Mouse (Mus musculus): Measurements from ENCODE around the gene Gpn3. TPM values are rescaled to one million over a fixed set of nuclear protein-coding genes. Genes with fewer than 3 reads are reported as not detected.

Gpn3 gene
- polyA plus RNA-seq (2015; fragmentation: Illumina TruSeq; extraction: RNeasy Lipid Tissue Mini Kit (QIAGEN cat#74804); ENCODE audit: low read depth, low replicate concordance): 26.3 TPM

GRCm38 (mm10) chr5:122371591-122372191 lies at the start of gene Gpn3:
Gpn3 (plus strand) TSS chr5:122371876.

GRCm38 (mm10) chr5:122353807-122354491 lies 17.7 kb upstream of the Gpn3 start, which contains the start of the genes Rad9b and Vps29:
Rad9b (minus strand) TSS chr5:122354233.
Vps29 (plus strand) TSS chr5:122354369.

DNA sequence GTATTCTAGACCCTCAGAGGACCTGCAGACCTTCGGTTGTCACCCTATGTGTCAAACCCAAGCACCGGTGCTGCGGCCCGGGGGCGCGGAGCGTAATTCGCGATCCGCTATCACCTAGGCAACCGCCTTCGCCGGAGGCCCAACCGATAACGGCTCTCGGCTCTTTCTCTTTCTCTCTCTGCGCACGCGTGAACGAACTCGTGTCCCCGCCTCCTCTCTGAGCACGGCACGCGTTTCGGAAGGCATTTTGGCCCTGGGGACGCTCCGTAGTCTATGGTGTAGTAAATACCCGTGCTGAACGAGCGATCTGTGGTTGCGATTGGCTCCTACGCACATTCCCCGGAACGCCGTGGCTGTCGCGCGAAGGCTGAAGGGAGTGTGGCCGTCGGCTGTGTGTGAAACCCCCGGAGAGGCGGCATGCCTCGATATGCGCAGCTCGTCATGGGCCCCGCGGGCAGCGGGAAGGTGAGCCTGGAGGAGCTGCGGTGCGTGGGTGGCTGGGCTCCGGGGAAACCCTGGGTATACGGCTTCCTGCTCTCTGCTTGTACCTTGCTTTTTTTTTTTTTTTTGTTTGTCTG lies 605 bp downstream of the Gpn3 start, which contains the start of gene Fam216a:
Fam216a (minus strand) TSS at position 173 of the 578 bp plus-strand sequence.

GRCm38 (mm10) chr5:122391786-122392180 lies 20.1 kb downstream of the Gpn3 start, which contains the start of gene Arpc3:
Arpc3 (plus strand) TSS chr5:122391878.

GRCm38 (mm10) chr5:122421271-122422068 lies 49.8 kb downstream of the Gpn3 start, which contains the start of gene Anapc7:
Anapc7 (plus strand) TSS chr5:122421693.

Other genes with a start within 250 kb of the Gpn3 start
- gene Ccdc63, start 231.1 kb upstream of the Gpn3 start, polyA plus RNA-seq (2015; fragmentation: Illumina TruSeq; extraction: RNeasy Lipid Tissue Mini Kit (QIAGEN cat#74804); ENCODE audit: low read depth, low replicate concordance): 1.8 TPM
- gene Ppp1cc, start 213.6 kb upstream of the Gpn3 start, polyA plus RNA-seq (2015; fragmentation: Illumina TruSeq; extraction: RNeasy Lipid Tissue Mini Kit (QIAGEN cat#74804); ENCODE audit: low read depth, low replicate concordance): 233 TPM
- 2.3 TPM for gene Hvcn1, start 165.1 kb upstream of the Gpn3 start, polyA plus RNA-seq (2015; fragmentation: Illumina TruSeq; extraction: RNeasy Lipid Tissue Mini Kit (QIAGEN cat#74804); ENCODE audit: low read depth, low replicate concordance)
- 13.6 TPM for gene Tctn1, start 107.4 kb upstream of the Gpn3 start, polyA plus RNA-seq (2015; fragmentation: Illumina TruSeq; extraction: RNeasy Lipid Tissue Mini Kit (QIAGEN cat#74804); ENCODE audit: low read depth, low replicate concordance)
- 38.6 TPM for gene Pptc7, start 87.5 kb upstream of the Gpn3 start, polyA plus RNA-seq (2015; fragmentation: Illumina TruSeq; extraction: RNeasy Lipid Tissue Mini Kit (QIAGEN cat#74804); ENCODE audit: low read depth, low replicate concordance)
- gene Rad9b, start 17.6 kb upstream of the Gpn3 start, polyA plus RNA-seq (2015; fragmentation: Illumina TruSeq; extraction: RNeasy Lipid Tissue Mini Kit (QIAGEN cat#74804); ENCODE audit: low read depth, low replicate concordance): 4.4 TPM
- 303 TPM for gene Vps29, start 17.5 kb upstream of the Gpn3 start, polyA plus RNA-seq (2015; fragmentation: Illumina TruSeq; extraction: RNeasy Lipid Tissue Mini Kit (QIAGEN cat#74804); ENCODE audit: low read depth, low replicate concordance)
- gene Fam216a, start 488 bp downstream of the Gpn3 start, polyA plus RNA-seq (2015; fragmentation: Illumina TruSeq; extraction: RNeasy Lipid Tissue Mini Kit (QIAGEN cat#74804); ENCODE audit: low read depth, low replicate concordance): 93.5 TPM
- 466 TPM for gene Arpc3, start 20.0 kb downstream of the Gpn3 start, polyA plus RNA-seq (2015; fragmentation: Illumina TruSeq; extraction: RNeasy Lipid Tissue Mini Kit (QIAGEN cat#74804); ENCODE audit: low read depth, low replicate concordance)
- gene Anapc7, start 49.8 kb downstream of the Gpn3 start, polyA plus RNA-seq (2015; fragmentation: Illumina TruSeq; extraction: RNeasy Lipid Tissue Mini Kit (QIAGEN cat#74804); ENCODE audit: low read depth, low replicate concordance): 33.7 TPM
- 449 TPM for gene Atp2a2, start 130.3 kb downstream of the Gpn3 start, polyA plus RNA-seq (2015; fragmentation: Illumina TruSeq; extraction: RNeasy Lipid Tissue Mini Kit (QIAGEN cat#74804); ENCODE audit: low read depth, low replicate concordance)
- gene Ift81, start 242.6 kb downstream of the Gpn3 start, polyA plus RNA-seq (2015; fragmentation: Illumina TruSeq; extraction: RNeasy Lipid Tissue Mini Kit (QIAGEN cat#74804); ENCODE audit: low read depth, low replicate concordance): 32.1 TPM

All from brain, adult 10 weeks (tissue).